Mouse (Mus musculus) right cerebral cortex, postnatal 4 days (tissue): ENCODE data around the gene Retreg1.
A peak's percentile ranks its signal among the peaks of the same experiment; 100 is the strongest.

Experiments used
- DNase-seq: peaks from one replicate; pipeline ENCODE4 v3.0.0-alpha.2; 2022

Gene Retreg1

GRCm38 (mm10) chr15:25884416-25884958 is 41.5 kb downstream of the Retreg1 start:
- DNase-seq: no peak

DNA sequence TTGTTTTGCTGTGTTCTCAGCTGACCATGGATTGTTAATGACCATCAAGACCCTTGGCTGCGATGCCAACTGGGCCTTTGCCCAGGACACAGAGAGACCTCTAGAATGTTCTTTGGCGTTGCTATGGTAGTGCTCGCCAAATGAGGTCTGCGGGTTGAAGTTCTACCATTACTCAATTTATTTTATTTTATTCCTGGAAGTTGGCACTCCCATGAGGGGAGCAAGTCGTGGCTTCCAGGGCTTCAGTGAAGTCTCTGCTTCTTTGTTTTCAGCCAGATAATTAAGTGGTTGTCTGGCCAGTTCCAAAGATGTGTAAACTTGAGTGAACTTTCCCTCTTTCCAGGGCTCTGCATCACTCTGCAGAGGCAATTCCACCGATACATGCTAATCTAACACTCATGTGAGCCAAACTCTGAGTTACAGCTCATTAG is 43.6 kb downstream of the Retreg1 start:
- DNase-seq: peak; percentile 53

DNA sequence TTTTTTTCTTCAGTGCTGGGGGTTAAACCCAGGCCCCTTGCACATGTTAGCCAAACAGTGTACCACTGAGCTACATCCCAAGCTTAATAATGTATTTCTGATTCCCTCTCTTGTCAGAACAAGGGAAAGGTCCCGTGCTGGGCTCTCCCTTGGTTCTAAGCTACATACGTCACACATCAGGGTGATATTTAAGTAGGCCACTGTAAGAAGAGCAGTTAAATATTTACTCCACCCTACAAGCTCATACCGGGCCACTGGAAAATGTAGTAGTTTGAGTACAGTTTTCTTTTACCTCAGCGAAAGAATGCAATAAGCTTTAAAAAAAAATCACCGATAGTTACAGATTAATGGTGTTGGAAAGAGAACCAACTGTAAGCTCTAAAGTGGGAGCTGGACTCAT is 46.9 kb downstream of the Retreg1 start:
- DNase-seq: no peak

- no peak for DNase-seq
Measured at GRCm38 (mm10) chr15:25891556-25891955, 48.6 kb downstream of the Retreg1 start.

DNA sequence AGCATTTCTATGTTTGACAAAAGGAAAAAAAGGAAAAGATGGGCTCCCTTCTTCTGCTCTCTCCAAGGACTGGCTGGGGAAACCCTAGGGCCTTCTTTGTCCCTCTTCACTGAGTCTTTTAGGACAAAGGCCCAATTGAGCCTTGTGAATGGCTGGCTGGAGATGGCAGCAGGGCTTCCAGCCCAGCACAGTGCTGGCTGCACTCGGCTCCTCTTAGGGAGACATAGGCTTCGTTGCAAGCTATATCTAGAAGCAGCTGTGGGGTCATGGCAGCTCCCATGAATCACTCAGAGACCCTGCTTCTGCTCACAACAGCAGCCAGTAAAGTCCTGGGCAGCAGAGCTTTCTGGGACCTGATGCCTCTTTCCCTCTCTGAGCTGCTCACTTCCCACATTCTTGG is 50.3 kb downstream of the Retreg1 start:
- DNase-seq: no peak

- no peak for DNase-seq
Measured at GRCm38 (mm10) chr15:25896783-25897182, 53.8 kb downstream of the Retreg1 start.

DNA sequence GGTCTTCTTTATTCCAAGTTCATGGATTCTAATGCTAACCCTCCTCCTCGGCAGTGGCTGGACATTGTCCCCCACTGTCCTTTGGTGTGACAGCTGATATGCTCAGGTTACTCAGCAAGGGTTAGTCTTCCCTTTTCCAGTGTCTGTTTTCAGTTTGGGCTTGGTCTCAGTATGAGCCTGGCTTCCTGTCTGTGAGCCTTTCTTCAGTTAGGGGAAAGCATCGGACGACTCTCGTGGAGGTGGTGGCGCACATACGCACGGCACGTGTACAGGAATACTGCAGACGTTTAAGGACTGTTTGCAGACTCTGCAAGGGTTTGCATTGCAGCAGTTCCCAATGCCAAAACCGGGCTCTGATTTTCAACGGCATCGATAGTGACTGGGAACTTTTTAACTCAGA is 54.6 kb downstream of the Retreg1 start:
- DNase-seq: no peak

- no peak for DNase-seq
Measured at GRCm38 (mm10) chr15:25899021-25899420, 56.0 kb downstream of the Retreg1 start.

DNA sequence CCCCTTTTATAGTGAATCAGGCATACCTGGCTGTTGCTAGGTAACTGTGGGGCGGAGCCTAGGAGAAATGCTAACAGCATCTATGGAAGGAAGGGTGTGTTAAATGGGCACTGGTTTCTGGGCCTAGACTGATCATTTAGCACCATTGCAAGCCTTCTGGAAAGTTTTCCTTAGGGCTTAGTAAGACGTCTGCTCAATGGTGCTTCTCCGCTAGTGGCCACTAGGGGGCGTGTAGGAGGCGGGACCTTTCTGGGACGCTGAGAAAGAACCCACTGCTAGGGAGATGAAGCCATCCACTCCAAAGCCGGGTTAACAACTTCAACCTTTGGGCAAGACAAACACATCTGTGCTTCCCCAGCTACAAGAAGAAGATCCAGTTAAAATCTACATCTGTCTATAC is 57.6 kb downstream of the Retreg1 start:
- DNase-seq: peak; percentile 61

DNA sequence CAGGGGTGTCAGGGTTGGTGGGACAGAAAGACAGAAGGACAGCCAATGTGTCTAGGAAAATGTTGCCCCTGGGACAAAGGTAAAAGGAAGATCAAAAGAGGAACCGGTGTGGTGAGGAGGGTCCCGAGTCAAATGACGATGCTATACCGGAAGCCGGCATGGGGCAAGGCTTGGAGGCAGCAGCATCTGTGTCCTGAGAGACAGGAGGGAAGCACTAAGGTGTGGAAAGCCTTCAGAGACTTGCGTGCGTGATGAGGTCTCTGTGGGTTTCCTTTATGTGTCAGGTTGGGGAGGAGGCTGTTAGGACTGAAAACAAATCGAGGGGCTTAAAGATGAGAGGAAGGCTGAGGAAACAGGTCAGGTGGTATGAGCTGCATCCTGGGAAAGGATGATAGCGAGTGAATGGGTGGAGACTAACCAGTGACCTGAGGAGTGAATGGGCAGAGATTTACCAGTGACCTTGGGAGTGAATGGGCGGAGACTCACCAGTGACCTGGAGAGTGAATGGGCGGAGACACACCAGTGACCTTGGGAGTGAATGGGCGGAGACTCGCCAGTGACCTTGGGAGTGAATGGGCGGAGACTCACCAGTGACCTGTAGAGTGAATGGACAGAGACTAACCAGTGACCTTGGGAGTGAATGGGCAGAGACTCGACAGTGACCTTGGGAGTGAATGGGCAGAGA is 60.1 kb downstream of the Retreg1 start:
- DNase-seq: no peak

- DNase-seq: no peak
Measured at GRCm38 (mm10) chr15:25904435-25905021, 61.5 kb downstream of the Retreg1 start.

- no peak for DNase-seq
Measured at GRCm38 (mm10) chr15:25909783-25910494, 67.0 kb downstream of the Retreg1 start.

DNA sequence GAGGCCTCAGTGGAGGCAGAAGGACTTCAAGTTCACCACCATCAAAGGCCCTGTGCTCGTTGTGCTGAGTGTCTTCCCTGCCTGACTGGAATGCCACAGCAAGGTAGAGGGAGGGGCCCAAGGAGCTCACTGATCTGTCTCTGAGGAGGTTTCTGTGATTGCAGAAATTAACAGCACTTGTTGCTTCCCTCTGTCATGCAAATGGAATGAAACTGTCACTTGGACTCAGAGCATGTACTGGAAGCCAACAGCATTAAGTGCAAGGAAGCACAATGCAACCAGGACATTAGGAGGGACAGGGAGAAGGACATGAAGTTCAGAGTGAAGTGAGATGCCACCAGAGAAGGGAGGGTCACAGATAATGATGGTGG is 67.5 kb downstream of the Retreg1 start:
- DNase-seq: no peak

DNA sequence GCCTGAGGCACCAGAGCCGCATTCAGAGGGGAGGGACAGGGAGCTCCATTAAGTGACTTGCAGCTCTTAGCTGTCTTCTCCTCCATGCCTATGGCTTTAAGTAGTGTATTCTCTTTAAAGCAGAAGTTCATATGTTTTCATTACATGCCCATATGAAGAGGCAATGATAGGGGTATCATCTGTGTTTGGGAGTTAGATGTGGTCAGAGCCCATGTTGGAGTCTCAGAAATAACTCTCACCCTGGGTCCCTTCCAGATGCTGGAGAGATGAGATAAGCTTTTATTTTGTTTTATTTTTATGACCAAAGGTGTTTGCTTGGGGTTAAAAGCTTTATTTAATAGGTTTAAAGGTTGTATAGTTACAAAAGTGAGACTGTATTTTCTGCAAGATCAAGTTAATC is 67.9 kb downstream of the Retreg1 start:
- no peak for DNase-seq

GRCm38 (mm10) chr15:25912911-25913310 is 69.9 kb downstream of the Retreg1 start:
- DNase-seq: no peak

- no peak for DNase-seq
Measured at GRCm38 (mm10) chr15:25913659-25914058, 70.7 kb downstream of the Retreg1 start.

DNA sequence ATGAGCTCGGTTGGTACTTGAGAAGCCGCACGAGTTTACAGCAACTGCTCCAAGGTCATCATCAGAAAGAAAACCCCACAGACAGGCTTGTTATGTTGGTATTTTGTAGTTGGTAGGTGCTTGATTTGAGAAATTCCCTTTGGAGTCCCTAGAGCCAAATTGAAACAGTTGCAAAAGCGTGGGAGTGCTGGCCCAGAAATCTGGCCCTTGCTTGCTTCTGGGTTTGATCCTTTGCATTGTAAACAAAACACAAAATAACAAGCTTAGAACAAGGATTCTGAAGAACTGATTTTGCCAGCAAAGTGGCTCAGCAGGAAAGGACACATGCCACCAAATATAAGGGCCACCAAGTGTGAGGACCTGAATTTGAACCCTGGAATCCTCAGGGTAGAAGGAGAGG is 71.2 kb downstream of the Retreg1 start:
- no peak for DNase-seq

DNA sequence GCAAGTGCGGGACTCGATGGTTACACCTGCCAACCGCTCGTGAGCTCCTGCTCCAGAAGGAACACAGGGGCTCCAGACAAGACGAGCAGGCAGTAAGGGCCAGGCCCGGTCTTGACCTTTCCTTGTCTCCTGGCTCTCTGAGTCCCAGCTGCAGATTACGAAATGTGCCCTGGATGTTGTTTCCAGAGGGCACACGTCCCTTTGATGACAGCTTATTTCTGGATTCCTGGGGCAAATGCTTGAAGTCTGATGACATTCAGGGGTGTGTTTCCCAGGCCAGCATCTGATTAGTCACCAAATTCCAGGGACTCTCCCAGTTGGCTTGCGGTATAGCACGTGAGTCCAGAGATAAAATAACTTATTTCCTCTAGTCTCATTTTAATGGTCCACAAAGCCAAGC is 72.0 kb downstream of the Retreg1 start:
- no peak for DNase-seq

DNA sequence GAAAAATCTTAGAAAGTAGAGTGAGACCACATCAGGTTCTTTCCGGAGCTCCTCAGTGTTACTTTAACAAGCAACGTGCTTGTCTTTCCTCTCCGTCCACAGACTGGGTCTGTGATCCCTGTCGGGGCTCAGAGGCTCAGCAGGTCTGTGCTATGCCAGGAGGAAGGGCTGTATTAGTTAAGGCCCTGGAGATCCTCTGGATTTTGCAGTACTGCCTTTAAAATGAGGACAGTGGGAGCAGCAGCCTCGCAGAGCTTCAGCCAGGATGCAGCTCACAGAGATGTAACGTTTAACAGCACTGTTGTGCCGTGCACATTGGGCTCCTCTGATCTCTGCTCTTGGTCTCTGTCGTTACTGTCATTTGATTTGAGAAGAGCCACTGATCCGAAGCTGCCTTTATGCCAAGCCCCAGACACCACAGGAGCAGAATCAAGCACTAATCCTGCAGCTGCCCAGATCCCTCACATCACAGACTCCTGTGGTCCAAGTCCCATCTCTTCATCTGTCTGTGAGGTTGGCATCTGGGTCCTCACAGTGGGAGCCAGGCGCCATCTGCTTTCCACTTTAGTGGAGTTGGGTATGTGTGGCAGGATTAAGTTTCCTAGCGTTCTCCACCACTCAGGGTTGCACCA is 72.7 kb downstream of the Retreg1 start:
- no peak for DNase-seq

DNA sequence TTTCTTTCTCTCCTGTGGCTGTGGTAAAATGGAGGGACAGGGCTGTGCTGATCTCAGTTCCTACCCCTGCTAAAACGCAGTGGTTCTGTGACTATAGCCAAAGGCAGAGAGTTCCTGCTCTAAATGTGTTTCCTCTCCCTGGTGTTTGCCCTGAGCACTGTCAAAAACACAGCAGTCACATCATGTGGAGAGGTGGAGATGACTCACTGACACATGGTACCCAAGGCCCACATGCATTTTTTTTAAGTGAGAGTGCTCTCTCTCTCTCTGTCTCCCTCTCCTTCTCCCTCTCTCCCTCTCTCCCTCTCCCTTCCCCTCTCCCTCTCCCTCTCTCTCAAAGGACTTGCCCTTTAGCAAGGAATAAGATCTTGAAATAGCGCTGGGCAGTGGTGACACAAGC is 73.3 kb downstream of the Retreg1 start:
- no peak for DNase-seq

GRCm38 (mm10) chr15:25918641-25919040 is 75.7 kb downstream of the Retreg1 start:
- no peak for DNase-seq

- DNase-seq: no peak
Measured at GRCm38 (mm10) chr15:25919995-25920394, 77.0 kb downstream of the Retreg1 start.

DNA sequence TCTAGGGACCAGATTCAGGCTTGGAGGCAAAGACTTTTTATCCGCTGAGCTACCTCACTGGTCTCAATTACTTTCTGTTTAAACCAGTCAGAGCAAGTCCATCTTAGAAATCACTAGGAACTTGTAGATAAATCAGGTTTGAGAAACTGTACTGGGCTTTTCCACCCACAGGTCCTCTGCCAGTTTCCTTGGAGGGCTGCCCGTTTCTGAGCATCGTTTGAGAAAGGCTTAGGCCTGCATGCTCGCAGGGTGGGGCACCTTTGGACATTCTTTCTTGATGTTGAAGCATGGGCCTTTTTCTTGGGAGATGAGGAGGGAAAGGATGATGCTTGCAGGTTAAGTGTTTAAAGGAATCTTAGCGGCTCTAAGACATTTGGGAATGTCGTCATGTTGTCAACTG is 77.9 kb downstream of the Retreg1 start:
- no peak for DNase-seq

DNA sequence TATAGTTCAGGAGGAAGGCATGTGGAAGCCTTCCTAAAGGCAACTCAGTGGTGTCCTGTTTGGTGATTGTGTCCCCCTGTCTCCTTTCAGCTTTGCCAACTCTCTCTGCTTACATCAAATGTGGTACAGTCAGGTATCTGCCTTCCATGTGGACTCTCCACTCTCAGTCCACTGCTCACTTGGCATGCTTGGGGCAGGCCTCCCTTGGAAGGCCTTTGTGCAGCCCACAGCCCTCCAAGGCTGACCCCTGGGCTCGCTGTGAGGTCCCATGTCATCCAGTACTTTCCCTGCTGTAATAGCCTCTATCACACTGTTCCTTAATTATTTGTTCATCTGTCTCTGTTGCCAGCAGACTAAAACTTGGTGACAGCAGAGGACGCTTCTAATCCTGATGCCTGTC is 79.0 kb downstream of the Retreg1 start:
- no peak for DNase-seq
